Mouse (Mus musculus): ENCODE data around the gene Ppp4c.

The Ppp4c gene

GRCm38 (mm10) chr7:126801057-126801422, 8.7 kb upstream of the Ppp4c start:
- no peak for DNase-seq

GRCm38 (mm10) chr7:126800269-126801056, 8.2 kb upstream of the Ppp4c start:
- peak; percentile 66 for DNase-seq

DNA sequence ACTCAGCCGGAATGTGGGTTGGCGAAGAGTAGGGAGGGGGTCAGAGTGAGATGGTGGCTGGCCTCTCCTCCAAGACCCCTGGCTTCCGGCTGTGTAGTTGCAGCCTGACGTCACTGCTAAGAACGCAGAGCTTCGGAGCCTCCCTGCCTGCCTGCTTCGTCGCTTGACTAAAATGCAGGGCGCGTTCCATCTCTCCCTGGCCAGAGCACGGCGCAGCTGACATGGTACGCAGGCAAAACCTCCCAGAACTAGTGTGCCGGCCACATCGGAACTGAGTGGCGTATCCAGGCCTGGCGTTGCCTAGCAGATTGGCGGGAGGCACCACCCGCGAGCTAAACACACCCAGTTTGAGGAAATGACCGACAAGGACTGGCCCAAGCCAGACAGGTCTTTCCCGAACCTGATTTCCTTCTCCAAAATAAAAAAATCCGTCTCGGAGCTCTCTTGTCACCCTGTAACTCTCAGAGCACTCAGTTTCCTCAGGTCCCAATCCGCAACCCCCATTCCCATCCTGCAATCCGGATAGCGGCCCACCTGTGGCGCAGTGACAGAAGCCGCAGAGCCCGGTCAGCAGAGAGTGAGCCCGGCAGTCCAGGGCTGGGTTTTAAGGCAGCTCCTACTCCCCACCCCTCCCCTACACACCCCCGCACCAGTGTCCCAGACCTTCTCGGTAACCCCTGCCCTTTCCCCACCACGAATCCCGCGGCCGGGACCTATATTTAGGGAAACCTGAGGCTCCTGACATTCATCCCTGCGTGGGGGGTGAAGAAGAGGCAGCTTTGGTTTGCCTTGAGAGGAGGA, 7.4 kb upstream of the Ppp4c start:
- DNase-seq = peak; percentile 84

GRCm38 (mm10) chr7:126799050-126799467, 6.8 kb upstream of the Ppp4c start:
- peak; percentile 98 for DNase-seq

- peak; percentile 73 for DNase-seq
Observed at GRCm38 (mm10) chr7:126798127-126799049, 6.1 kb upstream of the Ppp4c start.

- DNase-seq = peak; percentile 77
Observed at GRCm38 (mm10) chr7:126797411-126798126, 5.3 kb upstream of the Ppp4c start, which contains the start of gene Fam57b. Gene Fam57b, plus strand, starts transcription at chr7:126797668.

GRCm38 (mm10) chr7:126796350-126796932, 4.1 kb upstream of the Ppp4c start:
- DNase-seq = peak; percentile 83

DNA sequence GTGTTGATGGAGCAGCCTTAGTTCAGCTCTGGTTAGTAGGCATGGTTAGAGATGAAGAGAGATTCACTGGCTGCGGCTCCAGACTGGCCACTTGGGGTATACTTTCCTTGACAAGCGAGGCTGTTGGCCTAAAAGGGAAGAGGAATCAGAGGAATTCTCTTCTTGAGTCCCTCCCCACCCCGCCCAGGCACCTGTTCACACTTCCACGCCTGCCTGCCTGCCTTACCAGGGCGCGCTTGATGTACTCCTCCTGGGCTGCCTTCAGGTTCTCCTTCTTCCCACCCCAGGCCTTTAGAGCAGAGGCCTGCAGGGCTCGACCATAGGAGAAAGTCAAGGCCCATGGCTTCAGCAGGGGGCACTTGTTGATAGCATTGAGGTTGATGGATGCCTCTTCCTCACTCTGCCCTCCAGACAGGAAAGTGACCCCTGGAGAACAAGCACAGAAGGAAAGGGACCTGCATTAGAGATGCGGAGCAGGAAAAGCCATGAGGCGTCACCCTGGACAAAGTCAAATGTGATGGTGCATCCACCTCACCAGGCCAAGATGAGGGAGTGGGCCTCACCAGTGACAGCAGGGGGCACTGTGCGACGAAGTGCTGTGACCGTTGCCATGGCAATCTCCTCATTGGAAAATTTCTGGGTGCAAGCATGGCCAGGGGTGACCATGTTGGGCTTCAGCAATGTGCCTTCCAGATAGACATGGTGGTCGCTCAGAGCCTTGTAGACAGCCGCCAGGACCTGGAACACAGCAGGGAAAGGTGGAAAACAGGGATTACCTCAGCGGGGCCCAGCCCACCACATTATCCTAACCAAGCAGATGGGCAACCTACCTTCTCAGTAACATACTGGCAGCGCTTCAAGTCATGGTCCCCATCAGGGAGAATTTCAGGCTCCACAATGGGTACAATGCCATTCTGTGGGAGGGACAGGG, 3.4 kb upstream of the Ppp4c start:
- DNase-seq = peak; percentile 66

DNA sequence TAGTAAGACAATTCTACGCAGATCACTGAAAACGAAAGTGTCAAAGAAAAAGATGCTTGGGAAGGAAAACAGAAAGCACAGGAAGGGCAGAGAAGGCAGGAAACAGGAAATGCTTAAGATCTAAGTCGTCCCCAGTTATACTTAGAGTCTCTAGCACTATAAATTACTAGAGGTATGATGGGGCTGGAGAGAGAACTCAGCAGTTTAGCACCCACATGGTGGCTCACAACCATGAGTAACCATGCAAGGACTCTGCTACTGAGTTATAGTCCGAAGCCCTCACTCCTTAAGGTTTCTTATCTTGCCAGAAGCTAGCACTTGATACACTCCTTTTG, 1.9 kb upstream of the Ppp4c start:
- DNase-seq = no peak

GRCm38 (mm10) chr7:126793456-126794270, 1.4 kb upstream of the Ppp4c start:
- no peak for DNase-seq

DNA sequence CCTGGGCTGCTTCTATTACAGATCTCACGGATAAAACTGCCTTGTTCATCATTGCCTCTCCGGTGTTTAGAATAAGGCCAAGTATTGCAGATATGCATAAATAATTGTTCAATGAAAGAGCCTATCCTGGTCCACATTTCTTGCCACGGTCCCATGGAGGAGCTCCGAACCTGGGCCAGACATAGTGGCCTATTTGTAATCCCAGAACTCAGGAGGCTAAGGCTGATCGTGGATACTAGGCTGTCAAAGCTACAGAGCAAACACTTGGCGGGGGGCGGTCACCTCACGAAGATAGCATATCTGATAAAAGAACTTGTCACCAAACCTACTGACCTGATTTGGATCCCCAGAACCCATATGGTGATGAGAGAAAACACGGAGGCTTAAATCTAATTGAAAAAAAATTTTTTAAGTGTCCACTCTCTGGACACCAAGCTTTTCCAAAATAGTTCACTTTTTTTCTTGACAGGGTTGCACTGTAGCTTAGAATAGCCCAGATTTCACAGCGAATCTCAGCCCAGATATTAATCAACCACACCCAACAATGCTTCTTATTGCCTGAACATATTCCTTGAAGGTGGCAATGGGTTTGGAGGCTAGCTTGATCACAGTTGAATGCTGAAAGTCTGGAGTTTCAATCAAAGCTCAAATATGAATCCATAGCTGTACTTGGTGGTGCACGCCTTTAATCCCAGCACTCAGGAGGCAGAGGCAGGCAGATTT, 586 bp upstream of the Ppp4c start:
- no peak for DNase-seq

- DNase-seq = no peak
Observed at GRCm38 (mm10) chr7:126789141-126789540, 3.2 kb downstream of the Ppp4c start.

- DNase-seq = no peak
Observed at GRCm38 (mm10) chr7:126786142-126786541, 6.2 kb downstream of the Ppp4c start.

- no peak for DNase-seq
Observed at GRCm38 (mm10) chr7:126785056-126785455, 7.2 kb downstream of the Ppp4c start.

- peak; percentile 56 for DNase-seq
Observed at GRCm38 (mm10) chr7:126784469-126784868, 7.8 kb downstream of the Ppp4c start.

GRCm38 (mm10) chr7:126782693-126783092, 9.6 kb downstream of the Ppp4c start:
- DNase-seq = no peak

DNA sequence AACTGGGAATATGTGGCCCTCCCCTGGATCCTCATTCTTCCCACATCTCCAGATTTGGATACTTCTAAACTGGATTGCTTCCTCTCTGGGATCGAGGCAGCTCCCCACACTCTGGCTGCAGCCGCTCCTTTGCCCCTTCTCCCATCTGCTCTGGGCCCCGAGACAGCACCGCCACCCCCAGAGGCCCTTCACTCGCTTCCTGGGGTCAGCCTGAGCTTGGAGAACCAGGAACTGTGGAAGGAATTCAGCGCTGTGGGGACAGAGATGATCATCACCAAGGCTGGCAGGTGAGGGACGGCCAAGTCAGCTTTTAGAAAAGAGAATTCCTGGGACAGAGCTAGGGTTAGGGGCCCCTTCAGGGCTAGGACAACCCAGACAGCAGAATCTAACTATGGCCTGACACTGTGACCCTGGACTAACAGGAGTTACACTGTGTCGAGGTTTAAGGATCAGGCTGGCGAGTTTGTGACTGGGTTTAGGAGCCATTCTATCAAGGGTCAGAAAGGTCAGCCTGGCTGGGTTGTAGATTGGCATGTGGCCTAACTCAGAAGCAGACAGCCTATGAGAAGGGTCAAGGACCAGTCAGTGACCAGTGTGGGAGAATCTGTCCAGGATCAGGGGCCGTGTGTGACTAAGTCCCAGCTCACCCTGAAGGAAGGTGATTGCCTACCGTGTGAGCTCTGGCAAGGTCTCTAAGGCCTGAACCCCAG, 10.5 kb downstream of the Ppp4c start:
- no peak for DNase-seq

- peak; percentile 63 for DNase-seq
Observed at GRCm38 (mm10) chr7:126780971-126781635, 11.2 kb downstream of the Ppp4c start, which contains the start of gene Tbx6. Gene Tbx6, plus strand, starts transcription at chr7:126781483.
